Mouse (Mus musculus): ENCODE results near the gene Egfl8.
A peak's percentile ranks its signal among the peaks of the same experiment; 100 is the strongest.

Gene Egfl8

GRCm38 (mm10) chr17:34627943-34628643 lies 12.3 kb upstream of the Egfl8 start, which contains the start of gene Ppt2:
Gene Ppt2, minus strand, starts transcription at chr17:34628510.
- peak; percentile 64 for DNase-seq (ENCODE audit: low spot score)

- peak; percentile 87 for DNase-seq (ENCODE audit: low spot score)
Measured at GRCm38 (mm10) chr17:34627093-34627942, 11.5 kb upstream of the Egfl8 start.

- peak; percentile 73 for DNase-seq (ENCODE audit: low spot score)
Measured at GRCm38 (mm10) chr17:34626773-34627092, 11.0 kb upstream of the Egfl8 start.

- DNase-seq (ENCODE audit: low spot score): no peak
Measured at GRCm38 (mm10) chr17:34626062-34626772, 10.4 kb upstream of the Egfl8 start.

GRCm38 (mm10) chr17:34624981-34625380 lies 9.2 kb upstream of the Egfl8 start:
- DNase-seq (ENCODE audit: low spot score): no peak

- DNase-seq (ENCODE audit: low spot score): no peak
Measured at GRCm38 (mm10) chr17:34623161-34623560, 7.4 kb upstream of the Egfl8 start.

GRCm38 (mm10) chr17:34621006-34621405 lies 5.2 kb upstream of the Egfl8 start:
- DNase-seq (ENCODE audit: low spot score): no peak

- peak; percentile 85 for DNase-seq (ENCODE audit: low spot score)
Measured at GRCm38 (mm10) chr17:34618999-34619398, 3.2 kb upstream of the Egfl8 start.

GRCm38 (mm10) chr17:34613830-34614229 lies 1.9 kb downstream of the Egfl8 start:
- no peak for DNase-seq (ENCODE audit: low spot score)

- no peak for DNase-seq (ENCODE audit: low spot score)
Measured at GRCm38 (mm10) chr17:34613054-34613645, 2.6 kb downstream of the Egfl8 start.

- DNase-seq (ENCODE audit: low spot score): no peak
Measured at GRCm38 (mm10) chr17:34611050-34611449, 4.7 kb downstream of the Egfl8 start.

GRCm38 (mm10) chr17:34607997-34608396 lies 7.8 kb downstream of the Egfl8 start:
- no peak for DNase-seq (ENCODE audit: low spot score)

GRCm38 (mm10) chr17:34606186-34607039 lies 9.4 kb downstream of the Egfl8 start:
- peak; percentile 56 for DNase-seq (ENCODE audit: low spot score)

- DNase-seq (ENCODE audit: low spot score): peak; percentile 97
Measured at GRCm38 (mm10) chr17:34605609-34606008, 10.2 kb downstream of the Egfl8 start.

GRCm38 (mm10) chr17:34604511-34605237 lies 11.1 kb downstream of the Egfl8 start:
- peak; percentile 74 for DNase-seq (ENCODE audit: low spot score)

GRCm38 (mm10) chr17:34604061-34604508 lies 11.7 kb downstream of the Egfl8 start, which contains the start of gene Agpat1:
Gene Agpat1, plus strand, starts transcription at chr17:34604262.
- peak; percentile 100 for DNase-seq (ENCODE audit: low spot score)

- DNase-seq (ENCODE audit: low spot score): peak; percentile 100
Measured at GRCm38 (mm10) chr17:34603375-34604060, 12.3 kb downstream of the Egfl8 start, which contains the start of gene Rnf5. Gene Rnf5, minus strand, starts transcription at chr17:34603690.

- DNase-seq (ENCODE audit: low spot score): no peak
Measured at GRCm38 (mm10) chr17:34601796-34602195, 14.0 kb downstream of the Egfl8 start.

GRCm38 (mm10) chr17:34599891-34600290 lies 15.9 kb downstream of the Egfl8 start:
- DNase-seq (ENCODE audit: low spot score): no peak
